Mouse (Mus musculus) R1 (cell line): ENCODE results near the gene Dok5.

Experiments
- DNase-seq: peaks from one replicate; pipeline ENCODE4 v3.0.0-alpha.2; 2018; ENCODE audit warnings: low read depth, low spot score

The Dok5 gene

DNA sequence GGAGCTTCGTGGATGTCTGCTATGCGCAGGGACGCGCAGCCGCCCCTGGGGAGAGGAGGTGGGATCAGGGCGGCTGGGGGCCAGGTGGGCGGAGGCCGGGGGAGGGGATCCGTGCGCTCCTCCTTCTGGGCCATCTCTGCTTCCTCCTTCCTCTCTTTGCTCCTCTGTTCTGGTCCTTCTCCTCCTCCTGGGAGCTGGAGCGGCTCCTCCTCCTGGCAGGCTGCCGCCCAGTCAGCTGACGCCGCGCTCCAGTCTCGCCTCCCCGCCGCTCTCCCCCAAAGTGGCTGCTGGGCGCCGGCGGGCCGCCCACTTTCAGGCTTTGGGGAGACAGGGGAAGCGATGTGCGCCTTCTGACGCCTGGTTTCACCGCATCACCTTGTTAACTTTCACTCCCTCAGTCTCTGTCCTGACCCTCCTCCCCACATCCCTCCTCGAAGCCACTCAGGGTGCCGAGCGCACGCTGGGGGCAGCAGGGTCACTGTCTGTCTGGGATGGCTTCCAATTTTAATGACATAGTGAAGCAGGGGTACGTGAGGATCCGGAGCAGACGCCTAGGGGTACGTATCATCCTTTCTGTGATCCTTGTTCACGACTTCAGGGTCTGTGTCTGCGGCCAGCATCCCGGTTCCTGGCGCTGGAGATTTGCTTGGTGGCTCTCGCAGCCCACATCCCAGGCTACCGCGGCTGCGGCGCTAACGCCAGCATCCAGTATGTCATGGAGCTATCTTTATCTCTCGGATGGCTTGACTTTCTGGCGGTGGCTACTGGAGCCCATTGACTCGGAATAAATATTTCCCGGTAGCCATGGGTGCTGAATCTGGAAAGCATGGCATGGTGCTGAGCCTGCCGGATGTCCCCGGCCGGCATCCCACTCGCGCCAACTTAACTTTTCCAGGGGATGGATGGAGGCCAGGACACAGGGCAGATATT lies at the start of gene Dok5:
TSS of gene Dok5 (plus strand) at position 176 of the 930 bp plus-strand sequence.
- DNase-seq = peak; percentile 78

GRCm38 (mm10) chr2:170683385-170683784 lies 48.2 kb upstream of the Dok5 start:
- peak; percentile 75 for DNase-seq

GRCm38 (mm10) chr2:170695071-170695936 lies 36.3 kb upstream of the Dok5 start:
- DNase-seq = peak; percentile 49

DNA sequence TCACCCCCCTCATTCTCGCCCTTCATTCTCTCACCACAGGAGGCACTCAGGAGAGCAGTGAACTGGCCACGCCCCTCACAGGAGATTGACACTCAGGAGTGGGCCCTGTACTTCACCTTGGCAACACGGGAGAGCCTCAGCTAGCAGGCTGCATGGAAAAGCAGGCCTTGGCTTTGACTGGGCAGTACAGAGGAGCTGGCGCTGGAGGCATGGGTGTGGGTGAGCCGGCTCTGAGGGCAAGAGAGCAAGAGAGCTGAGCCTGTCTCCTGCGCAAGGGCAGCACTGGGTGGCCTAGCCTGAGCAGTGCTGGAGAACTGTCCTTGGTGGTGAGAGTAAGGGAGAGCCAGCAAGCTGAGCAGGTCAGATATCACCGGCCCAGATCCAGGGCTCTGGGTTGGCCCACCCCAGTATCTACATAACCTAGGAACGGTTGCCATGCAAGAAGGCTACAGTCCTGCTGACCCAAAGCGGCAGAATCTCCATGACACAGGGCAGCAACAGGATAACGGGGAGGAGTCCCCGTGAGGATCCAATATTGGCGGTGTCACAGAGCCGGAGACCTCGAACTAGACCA lies 35.6 kb upstream of the Dok5 start:
- peak; percentile 89 for DNase-seq

DNA sequence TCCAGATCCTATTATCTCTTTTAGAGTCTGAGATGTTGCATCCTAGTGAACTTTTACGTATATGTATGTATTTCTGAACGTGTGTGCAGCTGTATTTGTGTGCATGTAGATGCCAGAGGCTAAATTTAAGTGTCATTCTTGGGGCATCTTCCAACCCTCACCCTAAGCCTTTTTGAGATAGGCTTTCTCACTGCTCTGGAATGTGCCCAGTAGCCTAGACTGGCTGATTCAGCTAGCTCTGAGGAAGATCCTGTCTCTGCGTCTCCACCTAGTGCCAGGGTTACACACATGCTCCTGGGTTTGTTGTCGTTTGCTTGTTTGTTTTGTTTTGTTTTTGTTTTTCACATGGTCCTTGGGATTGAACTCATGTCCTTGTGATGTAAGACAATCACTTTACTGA lies 31.1 kb upstream of the Dok5 start:
- DNase-seq = no peak

DNA sequence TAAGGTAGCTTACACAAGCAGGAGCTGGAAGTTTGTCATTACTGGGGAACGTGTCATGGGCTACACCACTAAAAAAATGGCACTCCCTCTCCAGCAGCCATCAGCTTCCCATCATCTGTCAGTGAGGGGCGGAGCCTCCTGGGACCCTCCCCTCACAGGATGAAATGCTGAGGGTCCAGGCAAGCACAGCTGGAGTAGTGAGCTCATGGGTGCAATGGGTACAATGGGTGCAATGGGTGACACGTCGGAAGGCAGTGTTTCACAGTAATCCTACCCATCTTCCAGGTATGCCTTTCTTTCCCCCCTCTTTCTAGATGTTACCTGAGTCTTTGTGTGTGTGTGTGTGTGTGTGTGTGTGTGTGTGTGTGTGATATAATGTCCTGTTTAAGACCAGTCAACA lies 25.1 kb upstream of the Dok5 start:
- DNase-seq = no peak

- peak; percentile 72 for DNase-seq
Measured at GRCm38 (mm10) chr2:170707672-170708071, 23.9 kb upstream of the Dok5 start.

- DNase-seq = peak; percentile 72
Measured at GRCm38 (mm10) chr2:170708901-170709300, 22.7 kb upstream of the Dok5 start.

GRCm38 (mm10) chr2:170712658-170713285 lies 18.8 kb upstream of the Dok5 start:
- DNase-seq = no peak

- DNase-seq = no peak
Measured at GRCm38 (mm10) chr2:170720386-170720785, 11.2 kb upstream of the Dok5 start.

GRCm38 (mm10) chr2:170724136-170724535 lies 7.5 kb upstream of the Dok5 start:
- DNase-seq = no peak

DNA sequence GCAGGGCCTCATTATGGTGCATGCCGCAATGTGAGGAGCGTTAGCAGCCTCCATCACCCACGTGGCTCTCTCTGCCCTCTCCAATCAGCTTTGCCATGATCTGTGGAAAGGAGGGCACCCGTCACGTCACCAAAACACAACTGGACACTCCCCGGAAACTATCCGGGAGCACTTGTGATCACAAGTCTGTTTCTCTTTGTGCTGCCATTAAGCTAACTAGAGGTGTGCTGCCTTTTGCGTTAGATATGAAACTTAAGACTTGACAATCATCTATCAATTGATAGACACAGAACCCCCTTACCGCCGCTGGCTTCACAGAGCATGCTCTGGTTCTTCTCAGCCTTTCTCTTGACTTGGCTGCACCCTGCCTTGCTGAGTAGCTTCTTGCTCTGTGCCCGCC lies 6.9 kb upstream of the Dok5 start:
- DNase-seq = no peak

DNA sequence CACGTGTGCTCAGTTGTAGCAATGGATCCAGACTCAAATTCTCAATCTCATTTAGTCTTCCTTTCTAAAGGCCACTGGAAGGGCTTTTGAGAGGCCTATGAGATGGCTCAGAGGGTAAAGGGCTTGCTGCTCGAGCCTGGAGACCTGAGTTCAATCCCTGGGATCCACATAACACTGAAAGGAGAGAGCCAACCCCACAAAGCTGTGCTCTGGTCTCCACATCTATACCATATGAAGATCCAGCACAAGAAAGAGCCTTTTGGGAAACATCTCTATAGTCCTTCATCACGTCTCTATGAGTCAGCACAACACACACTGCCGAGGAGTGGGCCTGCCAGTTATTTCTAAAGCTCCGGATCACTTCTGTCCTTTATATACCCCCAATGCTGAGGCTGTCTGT lies 5.8 kb upstream of the Dok5 start:
- DNase-seq = no peak

DNA sequence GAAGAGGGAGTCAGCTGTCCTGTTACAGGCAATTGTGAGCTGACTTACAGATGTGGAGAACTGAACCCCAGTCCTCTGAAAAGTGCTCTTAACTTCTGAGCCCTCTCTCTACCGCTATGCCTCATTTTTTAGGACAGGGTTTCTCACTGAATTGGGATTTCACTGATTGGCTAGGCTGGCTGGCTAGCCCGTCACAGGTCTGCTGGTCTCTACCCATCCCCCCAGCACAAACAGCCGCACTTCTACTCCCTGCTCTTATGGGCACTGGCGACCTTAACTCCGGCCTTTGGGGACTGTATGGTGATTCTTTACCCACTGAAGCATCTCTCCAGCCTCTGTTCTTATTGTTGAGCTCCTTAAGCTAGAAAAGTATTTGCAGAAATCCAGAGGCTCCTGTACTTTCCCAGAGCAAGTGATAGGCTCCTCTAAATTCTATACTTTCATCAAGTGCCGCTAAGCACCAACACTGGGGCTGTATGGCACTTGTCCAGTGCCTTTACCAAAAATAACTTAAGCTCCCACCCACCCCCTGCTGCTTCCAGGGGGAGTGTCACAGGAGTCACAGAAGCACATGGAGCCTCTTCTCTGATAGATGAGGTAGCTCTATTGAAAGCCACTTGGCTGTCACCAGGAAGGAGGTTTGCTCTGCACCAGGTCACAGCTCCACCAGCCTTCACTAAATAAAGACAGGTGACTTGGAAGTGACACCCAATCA lies 4.5 kb upstream of the Dok5 start:
- DNase-seq = no peak

DNA sequence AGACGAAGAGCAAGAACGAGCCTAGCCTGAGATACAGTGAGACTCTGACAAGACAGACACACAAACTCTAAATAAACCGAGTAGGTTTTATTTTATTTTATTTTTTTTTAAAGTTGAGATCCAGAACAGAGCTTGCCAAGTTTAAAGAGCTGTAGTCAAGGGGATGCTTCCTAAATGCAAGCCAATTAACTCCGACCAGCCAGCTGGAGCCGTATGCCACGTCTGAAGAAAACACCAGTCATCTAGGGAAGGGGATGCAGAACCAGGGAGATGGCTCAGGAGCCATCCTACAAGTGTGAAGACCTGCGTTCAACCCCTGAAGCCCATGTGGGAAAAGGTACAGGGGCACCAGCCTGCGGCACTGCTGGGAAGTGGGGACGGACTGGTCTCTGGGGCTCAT lies 2.7 kb upstream of the Dok5 start:
- DNase-seq = no peak

DNA sequence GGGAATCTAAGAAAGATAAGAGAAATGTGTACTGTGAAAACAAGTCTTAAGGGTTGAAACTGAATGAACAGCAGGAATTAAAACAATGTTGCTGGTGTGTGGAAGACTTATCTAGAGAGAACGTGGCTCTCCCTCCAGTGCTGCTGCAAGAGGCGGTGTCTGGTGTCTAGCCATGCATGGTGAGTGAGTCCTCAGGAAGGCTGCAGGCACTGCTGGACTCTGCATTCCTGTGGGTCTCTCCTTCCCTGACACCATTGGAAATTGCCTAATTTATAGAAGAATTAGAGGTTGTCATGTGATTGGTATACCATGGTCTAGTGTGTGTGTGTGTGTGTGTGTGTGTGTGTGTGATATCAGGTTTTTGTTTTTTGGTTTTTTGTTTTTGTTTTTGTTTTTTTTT lies 1.9 kb upstream of the Dok5 start:
- no peak for DNase-seq

- no peak for DNase-seq
Measured at GRCm38 (mm10) chr2:170730136-170730535, 1.5 kb upstream of the Dok5 start.

- DNase-seq = no peak
Measured at GRCm38 (mm10) chr2:170730781-170731180, 826 bp upstream of the Dok5 start.

DNA sequence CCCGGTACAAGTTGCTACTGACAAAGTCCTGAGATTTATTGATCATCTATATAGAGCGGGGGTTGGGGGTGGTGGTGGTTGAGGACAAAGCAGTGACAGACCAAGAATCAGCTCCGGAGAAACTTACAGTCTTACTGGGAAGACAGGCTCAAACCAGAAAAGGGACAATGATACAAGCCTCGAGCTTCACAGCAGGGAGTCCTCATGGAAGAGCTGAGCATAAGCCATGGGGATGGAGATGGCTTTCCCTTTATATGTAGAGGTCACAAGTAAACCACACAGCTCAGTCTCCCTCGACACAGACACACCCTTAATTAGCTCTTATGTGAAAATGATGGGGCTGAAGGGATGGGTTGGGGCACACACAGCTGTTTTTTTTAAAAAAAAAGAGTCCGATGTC lies 402 bp upstream of the Dok5 start:
- DNase-seq = peak; percentile 64

- DNase-seq = no peak
Measured at GRCm38 (mm10) chr2:170733671-170734070, 2.1 kb downstream of the Dok5 start.

GRCm38 (mm10) chr2:170734446-170734845 lies 2.8 kb downstream of the Dok5 start:
- no peak for DNase-seq
